Mouse (Mus musculus) intestine, embryonic 16.5 days (tissue): ENCODE data around the gene Eed. TPM values are rescaled to one million over a fixed set of nuclear protein-coding genes. Genes with fewer than 3 reads are reported as not detected.

Experiments
- polyA plus RNA-seq: library from polyadenylated mRNA; unstranded; fragments of >200 nt; fragmentation: Nextera tagmentation; extraction: Ambion mirVana; gene quantifications from 2 replicates; pipeline ENCODE4 v1.2.1, GENCODE M21; 2015

Gene Eed
- polyA plus RNA-seq, 1 experiment from 2014 or later = 59.1 TPM

Other genes starting within 250 kb of the Eed start
- not detected in 2 replicates for gene Ccdc81, start 77.4 kb downstream of the Eed start, polyA plus RNA-seq
- 121 and 134 TPM in 2 replicates for gene Hikeshi, start 39.8 kb downstream of the Eed start, polyA plus RNA-seq
- 25.5 and 27.0 TPM in 2 replicates for gene Picalm, start 149.2 kb upstream of the Eed start, polyA plus RNA-seq